Mouse (Mus musculus) forebrain, embryonic 12.5 days (tissue): ENCODE data around the gene Slc9b2. TPM values are rescaled to one million over a fixed set of nuclear protein-coding genes. Genes with fewer than 3 reads are reported as not detected.

ENCODE experiments used
- ATAC-seq: fragments of 200-750 bp; cut with Nextera tagmentation; 2 replicates; pipeline ENCODE4 v1.8.0; 2017; ENCODE audit warnings: moderate TSS enrichment; ENCODE audit not compliant: low FRiP score
- H3K27ac ChIP-seq: fragments of 300-500 bp; sonication (generic); 2 replicates; pipeline ENCODE4 v1.5.1; 2016; ENCODE audit warnings: mild to moderate bottlenecking
- H3K27me3 ChIP-seq: fragments of 300-500 bp; sonication (generic); 2 replicates; pipeline ENCODE4 v1.6.1; 2016; ENCODE audit warnings: mild to moderate bottlenecking
- H3K36me3 ChIP-seq: fragments of 300-500 bp; sonication (generic); replicated peaks from 2 replicates; pipeline ENCODE4 v1.6.1; 2016; ENCODE audit warnings: mild to moderate bottlenecking
- H3K4me1 ChIP-seq: fragments of 300-500 bp; sonication (generic); 2 replicates; pipeline ENCODE4 v1.6.1; 2016
- H3K4me2 ChIP-seq: fragments of 300-500 bp; sonication (generic); 2 replicates; pipeline ENCODE4 v1.6.1; 2016; ENCODE audit warnings: mild to moderate bottlenecking, moderate library complexity
- H3K4me3 ChIP-seq: fragments of 300-500 bp; sonication (generic); replicated peaks from 2 replicates; pipeline ENCODE4 v1.5.1; 2016; ENCODE audit warnings: mild to moderate bottlenecking
- H3K9ac ChIP-seq: fragments of 300-500 bp; sonication (generic); 2 replicates; pipeline ENCODE4 v1.6.1; 2016; ENCODE audit warnings: mild to moderate bottlenecking
- H3K9me3 ChIP-seq: fragments of 300-500 bp; sonication (generic); 2 replicates; pipeline ENCODE4 v1.6.1; 2016
- WGBS: fragments of 180-500 bp; shearing (Covaris S2); methylation state at CpG from one replicate; pipeline ENCODE4 v1.1.7; 2016; 5-methylcytosine and 5-hydroxymethylcytosine counted together
- polyA plus RNA-seq: library from polyadenylated mRNA; unstranded; fragments of >200 nt; fragmentation: Nextera tagmentation; extraction: Ambion mirVana; gene quantifications from 2 replicates; pipeline ENCODE4 v1.2.1, GENCODE M21; 2016

Gene Slc9b2
- polyA plus RNA-seq, 1 experiment from 2014 or later = 4.3 TPM

DNA sequence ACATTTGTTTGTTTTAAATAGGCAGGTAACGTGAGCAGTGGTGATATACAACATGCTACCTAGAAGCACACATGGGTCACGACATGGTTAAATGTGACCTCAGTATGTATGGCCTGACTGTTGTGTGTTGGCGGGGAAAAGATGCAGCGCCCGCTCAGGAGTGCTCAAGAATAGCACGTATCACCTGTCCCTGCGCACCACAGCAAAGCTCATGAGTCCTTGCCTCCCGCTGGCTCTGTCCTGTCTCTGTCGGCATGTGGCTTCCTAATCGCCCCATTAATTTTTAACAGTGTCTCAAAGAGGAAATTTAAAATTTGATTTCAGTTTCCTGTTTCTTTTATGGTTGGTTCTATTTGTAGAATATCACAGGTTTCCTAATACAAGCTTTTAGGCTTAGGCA, 69.9 kb downstream of the Slc9b2 start:
- no peak for ATAC-seq
- Histone ChIP-seq H3K9me3 (no peaks in the 10 kb centered on the region), H3K27ac (no peak overlapping the region), H3K36me3 (no peaks in the 10 kb centered on the region), H3K9ac (no peak overlapping the region), H3K4me2 (no peak overlapping the region), H3K4me3 (no peak overlapping the region), H3K4me1 (no peaks in the 10 kb centered on the region), H3K27me3 (no peaks in the 10 kb centered on the region)
- 86% methylated on average over 10 of the region's 10 CpGs for WGBS

DNA sequence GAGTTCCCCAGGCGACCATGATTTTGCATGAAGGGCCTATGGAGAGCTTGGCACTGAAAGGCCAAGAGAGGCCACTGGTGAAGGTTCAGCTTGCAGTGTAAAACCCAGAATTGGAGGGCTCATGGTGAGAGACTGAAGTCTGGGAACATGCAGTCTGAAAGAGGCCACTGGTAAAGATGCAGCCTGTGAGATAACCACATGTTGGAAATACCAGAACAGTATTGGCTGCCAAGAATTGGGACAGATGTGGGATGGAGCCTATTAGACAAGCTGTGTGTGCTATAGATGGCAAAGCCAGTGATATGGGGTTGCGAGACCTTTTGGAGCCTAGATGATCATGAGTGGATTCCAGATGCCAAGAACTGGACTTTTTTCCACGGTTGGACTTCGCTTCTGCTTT, 72.4 kb downstream of the Slc9b2 start:
- Histone ChIP-seq H3K9me3 (no peaks in the 10 kb centered on the region), H3K27ac (no peak overlapping the region), H3K4me1 (no peaks in the 10 kb centered on the region), H3K36me3 (no peaks in the 10 kb centered on the region), H3K9ac (no peak overlapping the region), H3K4me2 (no peak overlapping the region), H3K27me3 (no peaks in the 10 kb centered on the region), H3K4me3 (no peak overlapping the region)
- no peak for ATAC-seq
- 96% methylated on average over 4 of the region's 4 CpGs for WGBS

DNA sequence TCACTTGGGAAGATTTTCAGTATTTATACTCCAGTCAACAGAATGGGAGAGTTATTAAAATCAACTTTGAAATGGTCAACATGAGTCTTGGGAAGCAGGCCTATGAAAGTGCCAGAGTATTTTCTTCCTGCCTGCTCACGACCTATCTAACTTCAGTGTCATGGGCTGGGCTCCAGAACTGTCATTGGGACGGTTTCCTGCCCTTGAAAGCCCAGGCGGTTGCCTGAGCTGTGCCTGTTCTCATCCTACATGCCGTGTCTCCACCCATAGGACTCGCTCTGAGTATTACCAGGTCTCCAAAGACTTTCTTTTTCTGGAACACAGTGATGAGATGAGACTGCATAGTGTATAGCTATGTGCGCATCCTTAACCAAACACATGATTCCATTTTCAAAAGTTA, 85.7 kb downstream of the Slc9b2 start:
- Histone ChIP-seq H3K4me2 (no peak overlapping the region), H3K9me3 (no peaks in the 10 kb centered on the region), H3K27ac (no peak overlapping the region), H3K4me1 (no peaks in the 10 kb centered on the region), H3K27me3 (no peaks in the 10 kb centered on the region), H3K36me3 (no peaks in the 10 kb centered on the region), H3K9ac (no peak overlapping the region), H3K4me3 (no peak overlapping the region)
- WGBS = 87% methylated on average over 6 of the region's 6 CpGs
- no peak for ATAC-seq

Other genes with a start within 250 kb of the Slc9b2 start
- 43.0 and 45.3 TPM in 2 replicates for gene Cenpe, start 95.2 kb upstream of the Slc9b2 start, polyA plus RNA-seq
- gene Bdh2, start 26.5 kb upstream of the Slc9b2 start, polyA plus RNA-seq = 4.7 and 5.3 TPM in 2 replicates
- 0.31 TPM in 1 of 2 replicates, not detected in the other for gene Slc9b1, start 40.3 kb downstream of the Slc9b2 start, polyA plus RNA-seq
- 92.3 and 93.0 TPM in 2 replicates for gene Cisd2, start 116.2 kb downstream of the Slc9b2 start, polyA plus RNA-seq
- gene Ube2d3, start 130.4 kb downstream of the Slc9b2 start, polyA plus RNA-seq = 519 and 542 TPM in 2 replicates
- gene Manba, start 177.9 kb downstream of the Slc9b2 start, polyA plus RNA-seq = 3.6 and 4.6 TPM in 2 replicates